Mouse (Mus musculus) olfactory bulb, adult 2 months (tissue): ENCODE measurements around the gene Grid2.

ENCODE experiments used
- CTCF ChIP-seq: fragments of 200-500 bp; IDR thresholded peaks from 2 replicates; pipeline ENCODE4 v1.5.1; 2012; ENCODE audit warnings: low read depth, mild to moderate bottlenecking, low read length, moderate library complexity; ENCODE audit not compliant: insufficient read depth
- POLR2A ChIP-seq: fragments of 200-500 bp; IDR thresholded peaks from 2 replicates; pipeline ENCODE4 v1.6.1; 2012; ENCODE audit warnings: mild to moderate bottlenecking, low read depth, low read length, moderate library complexity; ENCODE audit not compliant: insufficient read depth

GRCm38 (mm10) chr6:64605753-64606152 lies 1350.1 kb downstream of the Grid2 start:
- TF ChIP-seq POLR2A (no peak), CTCF (no peak)
